Mouse (Mus musculus): ENCODE data around the gene Atp13a1. TPM values are rescaled to one million over a fixed set of nuclear protein-coding genes. Genes with fewer than 3 reads are reported as not detected.

Atp13a1 gene
- 55.7 and 55.9 TPM in 2 replicates for polyA plus RNA-seq (2016; fragmentation: Nextera tagmentation; extraction: Ambion mirVana)

DNA sequence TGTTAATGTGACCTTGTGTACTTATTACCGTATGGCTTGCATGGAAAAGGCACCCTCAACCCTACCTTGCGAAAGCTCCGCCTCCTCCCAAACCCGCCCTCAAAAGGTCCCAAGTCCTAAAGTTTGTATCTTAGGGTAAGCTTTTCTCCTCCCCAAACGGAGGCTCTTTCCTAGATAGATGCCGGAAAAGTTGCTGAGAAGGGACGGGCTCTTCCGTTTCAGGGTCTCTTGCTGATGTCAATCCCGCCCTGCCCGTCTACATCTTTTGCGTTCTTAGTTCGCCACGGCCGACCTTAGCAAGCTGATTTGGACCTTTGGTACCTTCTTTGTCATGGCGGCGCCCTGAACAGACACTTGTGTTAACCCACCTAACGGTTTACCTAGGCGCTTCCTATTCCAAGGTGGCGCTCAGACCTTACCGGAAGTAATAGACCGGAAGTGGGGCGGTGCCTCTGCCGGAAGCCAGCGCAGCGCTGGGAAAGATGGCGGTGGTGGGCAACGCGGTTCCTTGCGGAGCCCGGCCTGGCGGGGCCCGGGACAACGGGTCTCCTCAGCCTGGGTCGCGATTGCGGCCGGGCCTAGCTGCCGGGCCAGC lies at the start of gene Atp13a1, which contains the start of gene Zfp866:
TSS of gene Atp13a1 (plus strand) at position 391 of the 595 bp plus-strand sequence.
TSS of gene Zfp866 (minus strand) at position 406 of the 595 bp plus-strand sequence.
- H3K27ac ChIP-seq: peak within 1 kb of the TSS; percentile 81
- under 1% methylated on average over 37 of the region's 38 CpGs for WGBS

DNA sequence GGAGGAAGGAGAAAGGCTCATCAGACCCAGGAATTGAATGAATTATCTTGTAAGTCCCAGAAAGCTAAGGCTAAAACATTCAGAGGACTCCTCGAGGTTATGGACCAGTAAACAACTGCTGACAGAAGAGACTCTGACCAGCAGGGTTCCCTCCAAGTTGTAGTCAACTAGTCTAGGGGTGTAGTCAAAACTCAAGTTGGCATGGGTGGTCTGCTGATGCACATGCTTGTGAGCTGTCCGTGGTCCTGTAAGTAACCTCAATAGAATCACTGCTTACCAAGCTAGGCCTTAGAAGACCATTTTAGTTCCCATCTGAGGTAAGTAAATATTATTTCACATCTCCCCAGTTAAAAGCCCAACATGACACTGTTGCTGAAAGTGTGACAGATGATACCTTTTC lies 49.7 kb upstream of the Atp13a1 start:
- ATAC-seq (ENCODE audit: low FRiP score): no peak
- Histone ChIP-seq H3K27me3 (no peaks in the 10 kb centered on the region), H3K36me3 (peaks cover 19% of the 10 kb centered on the region), H3K4me1 (no peaks in the 10 kb centered on the region), H3K9ac (no peak overlapping the region), H3K9me3 (replicated peaks) (no peaks in the 10 kb centered on the region), H3K4me3 (no peak overlapping the region), H3K4me2 (replicated peaks) (no peak overlapping the region), H3K27ac (no peak overlapping the region)
- 86% methylated on average over 2 of the region's 2 CpGs for WGBS

More for the DNA sequence above, at the start of gene Atp13a1, which contains the start of gene Zfp866:
- ATAC-seq (ENCODE audit: low FRiP score): peak; percentile 93
- H3K27me3 ChIP-seq: no peaks in the 10 kb centered on the region
- H3K9me3 ChIP-seq (replicated peaks): no peaks in the 10 kb centered on the region
- peaks cover 22% of the 10 kb centered on the region for H3K4me1 ChIP-seq
- H3K4me3 ChIP-seq: peak within 1 kb of the TSS; percentile 98
- H3K36me3 ChIP-seq: peaks cover 24% of the 10 kb centered on the region
- H3K4me2 ChIP-seq (replicated peaks): peak within 1 kb of the TSS; percentile 86
- peak within 1 kb of the TSS; percentile 98 for H3K9ac ChIP-seq

- Histone ChIP-seq H3K4me2 (replicated peaks) (peak within 1 kb of the TSS; percentile 45), H3K4me1 (peaks cover 9% of the 10 kb centered on the region), H3K27me3 (no peaks in the 10 kb centered on the region), H3K9me3 (replicated peaks) (no peaks in the 10 kb centered on the region), H3K4me3 (peak within 1 kb of the TSS; percentile 72), H3K27ac (peak within 1 kb of the TSS; percentile 99), H3K9ac (peak within 1 kb of the TSS; percentile 89), H3K36me3 (no peaks in the 10 kb centered on the region; the same call in 1 of the 2 replicates)
- ATAC-seq (ENCODE audit: low FRiP score): peak; percentile 99
- 3% methylated on average over 48 of the region's 48 CpGs for WGBS
These were observed 41.2 kb upstream of the Atp13a1 start, which contains the start of gene Zfp963 for GRCm38 (mm10) chr8:69749544-69750454. Gene Zfp963 (minus strand): TSS chr8:69749970.

DNA sequence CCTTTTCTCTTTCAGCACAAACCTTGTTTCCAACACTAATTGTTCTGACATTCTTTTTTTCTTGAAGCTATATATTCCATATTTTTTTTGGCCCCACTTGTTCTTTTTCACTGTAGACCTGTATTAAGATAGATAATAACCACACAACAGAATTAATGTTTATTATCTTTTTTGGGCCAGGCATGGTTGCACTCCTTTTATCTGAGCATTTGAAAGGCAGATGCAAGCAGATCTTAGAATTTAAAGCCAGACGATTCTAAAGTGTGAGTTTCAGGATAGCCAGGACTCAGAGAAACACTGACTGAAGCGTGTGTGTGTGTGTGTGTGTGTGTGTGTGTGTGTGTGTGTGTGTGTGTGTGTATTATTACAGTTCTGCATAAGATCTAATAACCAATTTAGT lies 38.5 kb upstream of the Atp13a1 start:
- Histone ChIP-seq H3K9ac (no peak overlapping the region), H3K4me3 (no peak overlapping the region), H3K9me3 (replicated peaks) (no peaks in the 10 kb centered on the region), H3K27ac (no peak overlapping the region), H3K27me3 (no peaks in the 10 kb centered on the region), H3K4me1 (peaks cover 9% of the 10 kb centered on the region), H3K4me2 (replicated peaks) (no peak overlapping the region), H3K36me3 (peaks cover 8% of the 10 kb centered on the region)
- no peak for ATAC-seq (ENCODE audit: low FRiP score)
- WGBS: 87% methylated on average over 2 of the region's 2 CpGs

DNA sequence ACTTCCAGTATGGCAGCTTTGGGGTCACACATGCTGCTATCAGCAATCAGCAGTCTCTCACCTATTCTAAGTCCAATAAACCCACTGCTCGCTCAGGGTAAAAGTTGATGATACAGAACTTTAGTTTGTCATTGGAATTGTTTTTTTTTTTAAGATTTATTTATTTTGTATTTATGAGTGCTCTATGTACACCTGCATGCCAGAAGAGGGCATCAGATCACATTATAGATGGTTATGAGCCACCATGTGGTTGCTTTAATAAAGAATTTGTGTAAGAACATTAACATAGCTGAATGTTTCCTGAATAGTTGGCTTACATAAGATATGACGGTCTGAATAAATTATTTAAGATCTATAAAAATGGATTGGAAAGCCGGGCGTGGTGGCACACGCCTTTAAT lies 32.6 kb upstream of the Atp13a1 start:
- WGBS: 95% methylated on average over 5 of the region's 5 CpGs
- H3K27ac ChIP-seq: no peak overlapping the region
- no peak overlapping the region for H3K4me3 ChIP-seq
- H3K9ac ChIP-seq: no peak overlapping the region
- peaks cover 45% of the 10 kb centered on the region for H3K36me3 ChIP-seq
- no peak overlapping the region for H3K4me2 ChIP-seq (replicated peaks)
- H3K9me3 ChIP-seq (replicated peaks): no peaks in the 10 kb centered on the region
- no peak for ATAC-seq (ENCODE audit: low FRiP score)
- no peaks in the 10 kb centered on the region for H3K27me3 ChIP-seq
- no peaks in the 10 kb centered on the region for H3K4me1 ChIP-seq

DNA sequence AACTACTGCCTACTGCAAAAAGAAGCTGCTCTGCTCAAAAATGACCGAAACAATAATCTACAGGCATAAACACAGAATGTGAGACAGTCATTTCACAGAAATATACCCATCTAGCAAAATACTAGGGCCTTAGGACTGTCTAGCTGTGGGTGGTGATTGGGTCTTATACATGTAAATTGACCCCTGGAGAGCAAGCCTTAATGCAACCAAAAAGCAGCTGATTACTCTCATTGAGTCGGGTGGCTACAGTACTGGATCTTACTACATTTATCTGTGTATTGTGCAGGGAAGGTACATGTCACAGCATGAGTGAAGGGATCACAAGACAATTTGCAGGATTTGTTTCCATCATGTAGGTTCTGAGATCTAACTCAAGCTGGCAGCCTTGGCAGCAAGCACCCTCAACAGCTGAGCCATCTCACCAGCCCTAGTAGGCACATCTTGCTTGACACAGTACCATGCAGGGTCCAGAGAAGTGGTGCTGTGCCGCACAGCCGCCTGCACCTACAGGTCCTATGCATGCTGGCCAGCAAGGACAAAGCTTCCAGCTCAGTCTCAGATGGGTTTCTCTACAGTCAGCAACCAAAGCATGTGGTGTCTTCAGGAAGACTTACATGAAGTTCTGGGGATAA lies 29.0 kb upstream of the Atp13a1 start:
- no peak overlapping the region for H3K27ac ChIP-seq
- ATAC-seq (ENCODE audit: low FRiP score): no peak
- 96% methylated on average over 4 of the region's 4 CpGs for WGBS
- H3K4me3 ChIP-seq: no peak overlapping the region
- no peaks in the 10 kb centered on the region for H3K4me1 ChIP-seq
- no peak overlapping the region for H3K4me2 ChIP-seq (replicated peaks)
- H3K9me3 ChIP-seq (replicated peaks): peaks cover 5% of the 10 kb centered on the region
- H3K36me3 ChIP-seq: peaks cover 72% of the 10 kb centered on the region
- no peak overlapping the region for H3K9ac ChIP-seq
- no peaks in the 10 kb centered on the region for H3K27me3 ChIP-seq

GRCm38 (mm10) chr8:69771221-69771620 lies 19.7 kb upstream of the Atp13a1 start:
- no peak overlapping the region for H3K27ac ChIP-seq
- H3K4me2 ChIP-seq (replicated peaks): no peak overlapping the region
- no peaks in the 10 kb centered on the region for H3K27me3 ChIP-seq
- ATAC-seq (ENCODE audit: low FRiP score): no peak
- peaks cover 34% of the 10 kb centered on the region for H3K36me3 ChIP-seq
- H3K9ac ChIP-seq: no peak overlapping the region
- H3K9me3 ChIP-seq (replicated peaks): peaks cover 4% of the 10 kb centered on the region
- 92% methylated on average over 9 of the region's 9 CpGs for WGBS
- peaks cover 17% of the 10 kb centered on the region for H3K4me1 ChIP-seq
- no peak overlapping the region for H3K4me3 ChIP-seq

DNA sequence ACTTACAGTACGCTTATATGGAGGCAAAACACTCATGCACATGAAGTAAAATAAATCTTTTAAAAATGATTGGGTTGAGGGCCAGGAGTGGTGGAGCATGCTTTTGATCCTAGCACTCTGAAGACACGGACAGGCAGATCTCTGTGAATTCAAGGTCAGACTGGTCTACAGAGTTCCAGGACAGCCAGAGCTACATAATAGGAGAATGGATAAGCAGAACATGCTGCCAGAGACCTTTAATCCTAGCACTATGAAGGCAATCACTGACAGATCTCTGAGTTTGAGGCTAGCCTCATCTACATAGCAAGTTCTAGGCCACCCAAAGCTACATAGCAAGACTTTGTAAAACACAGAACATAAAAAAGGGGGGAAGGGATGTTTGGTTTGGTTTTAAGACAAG lies 18.9 kb upstream of the Atp13a1 start:
- no peak for ATAC-seq (ENCODE audit: low FRiP score)
- Histone ChIP-seq H3K4me1 (peaks cover 17% of the 10 kb centered on the region), H3K27ac (no peak overlapping the region), H3K27me3 (no peaks in the 10 kb centered on the region), H3K4me2 (replicated peaks) (no peak overlapping the region), H3K4me3 (no peak overlapping the region), H3K9me3 (replicated peaks) (no peaks in the 10 kb centered on the region), H3K36me3 (peaks cover 26% of the 10 kb centered on the region), H3K9ac (no peak overlapping the region)
- 87% methylated on average over 2 of the region's 2 CpGs for WGBS

DNA sequence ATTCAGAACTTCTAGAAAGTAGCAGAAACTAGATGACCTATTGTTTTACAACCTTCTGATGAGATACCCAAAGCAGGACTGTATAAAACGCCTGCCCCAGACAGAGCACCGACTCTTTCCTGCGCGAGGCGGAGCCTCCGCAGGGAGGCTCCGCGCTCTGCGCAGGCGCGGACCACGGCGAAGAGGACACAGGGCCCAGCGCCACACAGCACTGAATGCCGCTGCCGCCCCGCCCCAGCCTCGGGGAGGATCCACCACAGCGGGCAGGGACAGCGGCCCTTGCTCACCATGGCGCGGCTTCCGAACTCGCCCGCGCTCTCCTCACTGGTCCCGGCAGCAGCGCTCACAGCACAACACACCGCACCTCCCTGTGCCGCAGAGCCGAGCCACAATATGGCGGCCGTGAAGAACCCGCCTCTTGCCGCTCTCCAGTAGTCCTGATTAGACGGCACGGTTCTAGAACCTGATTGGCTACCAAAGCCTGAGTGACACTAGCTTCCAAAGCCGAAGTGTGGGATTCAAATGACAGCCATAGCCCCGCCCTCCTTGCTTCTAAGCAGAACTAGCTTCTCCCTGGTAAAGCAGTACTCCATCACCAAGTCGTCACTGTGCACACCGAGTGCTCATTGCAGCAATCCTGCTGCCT lies 16.3 kb upstream of the Atp13a1 start, which contains the start of gene Gm20422:
TSS of gene Gm20422 (minus strand) at position 384 of the 646 bp plus-strand sequence.
- H3K9me3 ChIP-seq (replicated peaks): no peaks in the 10 kb centered on the region
- peak within 1 kb of the TSS; percentile 66 for H3K4me2 ChIP-seq (replicated peaks)
- H3K27me3 ChIP-seq: no peaks in the 10 kb centered on the region
- WGBS: under 1% methylated on average over 41 of the region's 41 CpGs
- peaks cover under 1% of the 10 kb centered on the region for H3K36me3 ChIP-seq
- ATAC-seq (ENCODE audit: low FRiP score): peak; percentile 99
- H3K4me1 ChIP-seq: peaks cover 17% of the 10 kb centered on the region
- peak within 1 kb of the TSS; percentile 74 for H3K4me3 ChIP-seq
- peak within 1 kb of the TSS; percentile 90 for H3K9ac ChIP-seq
- peak within 1 kb of the TSS; percentile 100 for H3K27ac ChIP-seq

DNA sequence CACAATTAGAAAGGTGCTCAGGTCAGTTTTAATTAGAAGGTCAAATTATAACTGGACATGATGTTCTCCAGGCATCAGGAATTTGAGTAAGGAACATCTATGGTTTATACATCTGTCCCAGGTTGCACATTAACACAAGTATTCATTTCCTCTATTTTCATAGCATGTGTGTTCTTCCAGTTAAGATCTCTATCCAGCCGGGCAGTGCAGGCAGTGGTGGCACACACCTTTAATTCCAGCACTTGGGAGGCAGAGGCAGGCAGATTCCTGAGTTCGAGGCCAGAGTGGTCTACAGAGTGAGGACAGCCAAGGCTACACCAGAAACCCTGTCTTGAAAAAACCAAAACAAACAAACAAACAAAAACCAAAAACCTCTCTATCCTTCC lies 15.8 kb upstream of the Atp13a1 start:
- Histone ChIP-seq H3K4me3 (peak overlapping the region; percentile 74), H3K9ac (peak overlapping the region; percentile 90; the same call in 1 of the 2 replicates), H3K4me1 (peaks cover 17% of the 10 kb centered on the region), H3K4me2 (replicated peaks) (peak overlapping the region; percentile 66), H3K9me3 (replicated peaks) (no peaks in the 10 kb centered on the region), H3K27ac (peak overlapping the region; percentile 100), H3K27me3 (no peaks in the 10 kb centered on the region), H3K36me3 (no peaks in the 10 kb centered on the region; the same call in 1 of the 2 replicates)
- peak; percentile 36 for ATAC-seq (ENCODE audit: low FRiP score)
- WGBS: 55% methylated on average over 2 of the region's 2 CpGs

DNA sequence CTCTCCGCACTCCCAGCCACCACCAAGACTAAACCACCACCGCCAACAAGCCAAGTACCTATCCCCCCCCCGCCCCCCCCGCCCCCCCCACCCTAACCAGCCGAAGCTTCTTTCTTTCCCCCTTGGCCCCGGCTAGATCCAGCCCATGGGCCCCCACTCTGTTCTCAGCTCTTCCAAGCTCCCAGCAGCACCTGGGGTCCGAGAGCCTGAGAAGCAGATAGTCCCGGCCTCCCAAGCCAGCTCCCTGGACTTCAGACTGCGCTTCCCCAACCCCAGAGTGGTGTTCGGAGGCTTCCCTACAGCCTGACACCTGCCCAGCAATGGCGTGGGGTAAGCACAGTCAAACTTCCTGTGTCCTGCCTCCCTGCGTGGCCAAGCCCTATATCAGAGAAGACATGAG lies 13.9 kb upstream of the Atp13a1 start:
- Histone ChIP-seq H3K4me2 (replicated peaks) (no peak overlapping the region), H3K4me3 (no peak overlapping the region), H3K9me3 (replicated peaks) (no peaks in the 10 kb centered on the region), H3K36me3 (no peaks in the 10 kb centered on the region), H3K9ac (no peak overlapping the region), H3K4me1 (peaks cover 13% of the 10 kb centered on the region), H3K27ac (no peak overlapping the region), H3K27me3 (no peaks in the 10 kb centered on the region)
- ATAC-seq (ENCODE audit: low FRiP score): no peak
- 75% methylated on average over 10 of the region's 12 CpGs for WGBS
